Mouse (Mus musculus) spleen, embryonic (tissue): ENCODE results near the gene Efemp2.

ENCODE experiments used
- CTCF ChIA-PET: fragments of 350-600 bp; sonication (Branson Sonifier 250); formaldehyde crosslinking; loops from one replicate; lab custom pipeline; 2022; lab: Charles Lee

Efemp2 gene

DNA sequence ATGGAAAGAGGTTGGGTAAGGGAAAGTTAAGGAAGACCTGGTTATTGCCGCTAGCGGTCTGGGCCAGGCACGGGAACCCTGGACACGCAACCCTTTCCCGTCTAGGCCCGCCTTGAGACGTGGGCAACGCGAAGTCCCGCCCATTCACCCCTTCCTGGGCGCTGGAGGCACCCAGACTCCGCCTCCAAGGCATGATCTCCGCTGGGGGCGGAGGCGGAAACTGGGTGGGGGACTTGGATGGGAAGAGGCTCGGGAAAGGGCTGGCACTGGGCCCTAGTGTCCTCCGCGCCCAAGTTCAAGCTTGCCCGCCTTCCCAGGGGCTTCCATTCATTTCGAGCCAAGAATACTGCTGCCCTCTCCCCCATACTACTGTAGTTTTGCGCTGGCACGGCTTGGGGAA, at the start of gene Efemp2:
Efemp2 (plus strand) TSS at position 235 of the 400 bp plus-strand sequence.
- CTCF ChIA-PET = interaction anchor here (1.6 kb wide), 1 partner anchor 14 kb away, joined by 4 read pairs; the partner anchor contains the start of gene Mus81

DNA sequence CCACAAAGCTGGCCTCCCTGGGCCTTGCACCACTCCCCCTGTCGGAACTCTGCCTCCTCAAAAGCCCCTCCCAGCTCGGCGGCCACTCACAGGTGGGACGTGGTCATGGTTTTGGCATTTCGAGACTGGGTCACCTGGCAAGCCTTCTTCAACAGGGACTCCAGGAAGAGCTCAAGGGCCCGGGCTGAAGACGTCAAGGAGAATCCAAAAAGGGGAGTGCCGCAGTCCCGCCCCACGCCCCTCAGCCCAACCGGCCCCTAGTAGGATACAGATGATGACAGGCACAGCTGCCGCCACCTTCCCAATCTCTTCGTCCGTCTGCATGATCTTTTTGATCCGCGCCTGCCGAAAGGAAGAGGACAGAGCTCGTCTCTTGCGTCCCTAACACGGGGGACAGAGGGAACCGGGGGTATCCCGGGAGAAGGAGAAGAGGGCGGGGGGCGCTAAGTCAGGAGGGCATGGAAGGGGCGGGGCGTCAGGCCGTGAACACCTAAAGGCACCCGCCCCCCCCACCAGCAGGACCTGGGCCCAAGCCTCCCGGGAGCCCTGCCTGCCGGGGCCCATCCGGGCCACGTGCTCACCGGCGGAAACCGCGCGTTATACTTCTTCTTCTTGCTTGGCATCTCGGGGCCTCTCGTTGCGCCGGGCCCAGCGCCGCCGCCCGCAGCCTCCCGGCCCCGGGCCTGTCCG, 49.5 kb upstream of the Efemp2 start:
- CTCF ChIA-PET = interaction anchor here (0.6 to 1.3 kb wide), 3 partner anchors 17 to 27 kb away, joined by 3 to 6 read pairs (median 5); no protein-coding TSS in a partner anchor

DNA sequence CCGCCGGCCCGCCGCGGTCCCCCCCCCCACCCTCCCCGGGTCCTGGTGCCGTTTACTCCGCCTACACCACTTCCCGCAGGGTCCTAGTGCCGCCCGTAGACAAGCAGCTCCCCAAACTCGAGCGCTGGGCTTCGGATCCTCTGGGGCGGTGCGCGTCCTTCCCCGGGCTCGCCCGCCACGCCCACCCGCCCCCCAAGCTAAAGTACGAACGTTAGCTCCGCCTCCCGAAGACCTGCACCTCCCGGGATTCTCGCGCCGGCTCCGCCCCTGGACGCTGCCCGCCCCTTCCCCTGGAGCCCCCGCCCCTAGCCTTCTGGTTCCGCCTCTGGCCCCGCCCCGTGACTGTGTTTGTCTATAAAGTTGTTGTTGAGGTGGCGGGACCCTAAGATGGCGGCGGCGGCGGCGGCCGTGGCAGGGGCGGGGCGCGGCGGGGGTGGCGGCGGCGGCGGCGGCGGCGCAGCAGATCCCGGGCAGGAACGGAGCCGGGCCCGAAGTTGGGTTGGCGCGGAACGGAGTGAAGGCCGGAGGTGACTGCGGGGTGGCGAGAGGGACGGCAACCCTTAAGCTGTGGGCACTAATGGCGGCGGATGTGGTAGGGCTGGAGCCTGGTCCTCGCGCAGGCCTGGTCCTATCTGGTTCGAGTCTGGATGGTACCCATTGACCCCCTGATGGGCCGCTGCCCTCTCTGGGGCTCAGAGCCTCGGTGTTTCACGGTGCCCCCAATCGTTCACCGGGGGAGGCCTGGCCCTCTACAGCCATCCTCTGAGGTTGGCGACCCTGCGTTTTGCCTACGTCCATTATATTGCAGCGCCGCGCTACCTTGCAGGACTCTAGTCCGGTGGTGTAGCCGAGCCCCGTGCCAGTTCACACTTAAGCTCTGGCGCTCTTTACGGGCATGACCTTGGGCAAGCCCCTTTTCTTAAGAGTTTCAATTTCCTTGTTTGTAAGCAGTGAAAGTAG, 48.7 kb upstream of the Efemp2 start, which contains the start of the genes Drap1 and AI837181:
Drap1 (minus strand) TSS at position 198 of the 960 bp plus-strand sequence.
AI837181 (plus strand) TSS at position 363 of the 960 bp plus-strand sequence.
- CTCF ChIA-PET = interaction anchor here (0.5 to 1.3 kb wide), 3 partner anchors 18 to 83 kb away, joined by 3 to 5 read pairs (median 4); no protein-coding TSS in a partner anchor

DNA sequence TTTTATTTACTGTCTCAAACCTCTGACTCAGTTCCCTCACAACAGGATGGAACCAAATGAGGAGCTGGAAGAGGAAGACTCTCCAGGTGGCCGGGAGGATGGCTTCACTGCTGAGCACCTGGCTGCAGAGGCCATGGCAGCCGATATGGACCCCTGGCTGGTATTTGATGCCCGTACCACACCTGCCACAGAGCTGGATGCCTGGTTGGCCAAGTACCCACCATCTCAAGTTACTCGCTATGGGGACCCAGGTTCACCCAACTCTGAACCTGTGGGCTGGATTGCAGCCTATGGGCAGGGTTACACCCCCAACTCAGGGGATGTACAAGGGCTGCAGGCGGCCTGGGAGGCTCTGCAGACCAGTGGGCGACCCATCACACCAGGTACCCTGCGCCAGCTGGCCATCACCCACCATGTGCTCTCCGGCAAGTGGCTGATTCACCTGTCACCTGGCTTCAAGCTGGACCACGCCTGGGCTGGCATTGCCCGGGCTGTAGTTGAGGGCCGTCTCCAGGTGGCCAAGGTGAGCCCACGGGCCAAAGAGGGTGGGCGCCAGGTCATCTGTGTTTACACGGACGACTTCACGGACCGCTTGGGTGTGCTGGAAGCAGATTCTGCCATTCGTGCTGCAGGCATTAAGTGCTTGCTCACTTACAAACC, 47.7 kb upstream of the Efemp2 start:
- CTCF ChIA-PET = no interaction called here

DNA sequence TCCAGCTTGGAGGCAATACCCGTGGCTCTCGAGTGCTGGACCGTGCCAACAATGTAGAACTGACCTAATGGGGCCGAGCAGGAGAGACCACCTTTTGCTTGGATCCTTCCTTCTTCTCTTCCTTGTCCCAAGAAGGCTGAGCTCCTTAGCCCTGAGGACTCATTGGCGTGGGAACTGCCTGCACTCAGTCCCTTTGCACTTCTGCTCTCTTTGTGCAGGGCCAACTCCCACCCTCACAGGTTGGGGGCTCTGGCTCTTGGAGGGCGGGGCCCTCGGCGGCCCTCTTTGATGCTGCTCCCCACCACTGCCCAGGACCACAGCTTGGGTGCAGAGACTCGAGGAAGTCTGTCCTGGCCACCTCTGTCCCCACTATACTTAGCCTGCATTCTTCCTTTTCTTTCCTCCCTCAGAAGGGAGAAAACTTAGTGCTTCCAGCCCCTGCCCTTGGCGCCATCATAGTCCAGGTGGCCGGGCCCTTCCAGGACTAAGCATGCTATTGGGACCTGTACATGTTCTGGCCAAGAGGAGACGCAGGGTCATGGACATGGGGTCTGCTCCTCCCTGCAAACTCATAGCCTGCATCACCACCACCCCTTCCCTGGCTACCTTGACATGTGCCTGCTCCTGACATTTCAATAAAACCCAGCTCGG, 47.0 kb upstream of the Efemp2 start:
- CTCF ChIA-PET = interaction anchor here (0.6 kb wide), 1 partner anchor 318 kb away, joined by 3 read pairs; no protein-coding TSS in a partner anchor

DNA sequence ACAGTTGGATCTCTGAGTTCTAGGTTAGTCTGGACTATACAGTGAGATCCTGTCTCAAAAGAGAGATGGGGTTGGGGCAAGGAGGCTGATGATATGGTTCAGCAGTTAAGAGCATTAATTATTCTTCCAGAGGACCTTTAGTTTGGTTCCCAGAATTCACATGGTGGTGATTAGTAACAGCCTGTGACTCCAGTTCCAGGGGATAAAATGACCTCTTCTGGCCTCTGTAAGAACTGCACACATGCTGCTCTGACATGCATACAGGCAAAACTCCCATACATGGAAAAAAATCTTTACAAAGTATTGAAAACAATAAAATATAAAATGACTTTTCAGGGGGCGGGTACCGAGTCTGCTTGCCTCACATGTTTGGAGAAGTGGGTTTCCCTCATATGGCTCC, 45.7 kb upstream of the Efemp2 start:
- CTCF ChIA-PET = interaction anchor here (0.7 kb wide), 1 partner anchor 549 kb away, joined by 8 read pairs; no protein-coding TSS in a partner anchor

DNA sequence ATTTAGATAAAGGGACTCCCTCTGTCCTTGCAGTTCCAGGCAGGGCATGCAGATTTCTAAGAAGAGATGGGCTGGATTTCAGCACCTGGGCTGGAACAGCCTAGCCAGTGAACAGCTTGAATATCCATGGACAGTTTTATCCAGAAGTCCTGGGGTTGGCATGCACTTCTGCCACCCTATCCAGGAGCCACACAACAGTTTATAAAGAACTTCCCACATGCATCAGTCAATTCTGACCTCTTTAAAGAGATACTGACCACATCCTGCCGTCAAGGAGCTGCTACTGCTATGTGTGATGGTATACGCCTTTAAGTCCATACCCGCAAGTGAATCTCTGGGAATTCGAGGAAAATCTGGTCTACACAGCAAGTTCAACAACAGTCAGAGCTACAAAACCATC, 44.5 kb upstream of the Efemp2 start:
- CTCF ChIA-PET = interaction anchor here (0.7 to 1.2 kb wide), 3 partner anchors 13 to 22 kb away, joined by 3 to 5 read pairs (median 4); no protein-coding TSS in a partner anchor

DNA sequence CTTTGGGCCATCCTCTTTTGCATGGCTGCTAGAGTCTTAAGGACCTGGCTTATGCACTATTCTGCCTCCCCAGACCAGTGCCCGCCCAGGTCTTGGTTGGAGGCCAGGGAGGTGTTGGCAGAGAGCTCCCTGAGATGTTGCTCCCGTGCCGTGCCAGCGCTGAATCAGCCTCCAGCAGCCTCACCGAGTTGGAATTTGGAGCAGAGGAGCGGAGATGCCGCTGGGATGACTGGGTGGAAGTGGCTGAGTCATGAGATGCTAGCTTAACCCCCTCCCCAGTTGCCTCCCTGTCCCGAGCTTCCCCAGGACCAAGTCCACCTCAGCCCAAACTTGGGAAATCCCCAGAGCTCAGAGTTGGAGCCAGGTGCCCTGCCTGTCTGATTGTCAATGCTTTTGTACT, 43.9 kb upstream of the Efemp2 start:
- CTCF ChIA-PET = interaction anchor here (0.7 to 1.2 kb wide), 3 partner anchors 12 to 23 kb away, joined by 3 to 5 read pairs (median 4); no protein-coding TSS in a partner anchor

DNA sequence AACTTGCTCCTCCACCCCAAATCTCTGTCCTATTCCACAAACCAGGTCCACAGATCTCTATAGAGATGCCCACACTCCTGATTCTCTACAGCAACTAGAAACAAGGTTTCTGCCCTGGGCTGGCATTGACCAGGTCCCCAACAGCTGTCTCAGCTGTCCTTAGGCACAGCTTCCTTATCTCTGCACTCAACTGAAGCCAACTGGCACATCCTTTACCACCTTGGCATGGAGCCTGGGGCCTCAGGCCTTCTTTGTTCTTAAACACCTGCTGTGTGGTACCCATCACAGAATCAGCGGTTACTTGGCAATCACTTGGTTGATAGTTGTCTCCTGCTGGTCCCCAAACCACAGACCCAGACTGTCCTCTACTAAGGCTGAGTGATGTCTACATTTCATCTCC, 43.3 kb upstream of the Efemp2 start:
- CTCF ChIA-PET = interaction anchor here (1.2 kb wide), 1 partner anchor 23 kb away, joined by 4 read pairs; no protein-coding TSS in a partner anchor

DNA sequence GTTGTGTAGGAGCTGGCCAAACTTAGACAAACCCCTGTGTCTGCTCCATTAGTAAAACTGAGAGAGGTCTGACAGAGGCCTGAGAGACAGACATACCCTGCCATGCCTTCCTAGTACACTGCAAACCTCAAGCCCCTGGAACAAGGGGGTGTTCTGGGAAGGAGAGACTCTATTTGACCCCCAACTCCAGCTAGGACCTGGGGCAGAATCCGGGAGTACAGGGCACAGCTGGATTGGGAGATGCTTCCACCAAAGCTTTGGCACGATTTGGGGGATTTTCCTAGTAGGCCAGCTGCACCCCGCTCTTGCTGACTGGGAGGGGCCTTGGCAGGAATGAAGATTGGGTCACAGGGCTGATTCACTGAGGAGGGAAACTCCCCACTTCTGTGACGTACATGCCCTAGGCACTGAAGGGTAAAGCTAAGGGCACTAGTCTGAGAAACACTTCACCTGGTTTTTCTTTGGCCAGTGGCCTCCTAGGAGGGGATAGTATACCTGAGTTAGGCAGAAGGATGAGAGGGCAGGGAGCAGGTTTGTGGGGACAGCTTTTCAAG, 41.8 kb upstream of the Efemp2 start:
- CTCF ChIA-PET = interaction anchor here (2.5 kb wide), 1 partner anchor 56 kb away, joined by 9 read pairs; the partner anchor contains the start of gene Mus81

DNA sequence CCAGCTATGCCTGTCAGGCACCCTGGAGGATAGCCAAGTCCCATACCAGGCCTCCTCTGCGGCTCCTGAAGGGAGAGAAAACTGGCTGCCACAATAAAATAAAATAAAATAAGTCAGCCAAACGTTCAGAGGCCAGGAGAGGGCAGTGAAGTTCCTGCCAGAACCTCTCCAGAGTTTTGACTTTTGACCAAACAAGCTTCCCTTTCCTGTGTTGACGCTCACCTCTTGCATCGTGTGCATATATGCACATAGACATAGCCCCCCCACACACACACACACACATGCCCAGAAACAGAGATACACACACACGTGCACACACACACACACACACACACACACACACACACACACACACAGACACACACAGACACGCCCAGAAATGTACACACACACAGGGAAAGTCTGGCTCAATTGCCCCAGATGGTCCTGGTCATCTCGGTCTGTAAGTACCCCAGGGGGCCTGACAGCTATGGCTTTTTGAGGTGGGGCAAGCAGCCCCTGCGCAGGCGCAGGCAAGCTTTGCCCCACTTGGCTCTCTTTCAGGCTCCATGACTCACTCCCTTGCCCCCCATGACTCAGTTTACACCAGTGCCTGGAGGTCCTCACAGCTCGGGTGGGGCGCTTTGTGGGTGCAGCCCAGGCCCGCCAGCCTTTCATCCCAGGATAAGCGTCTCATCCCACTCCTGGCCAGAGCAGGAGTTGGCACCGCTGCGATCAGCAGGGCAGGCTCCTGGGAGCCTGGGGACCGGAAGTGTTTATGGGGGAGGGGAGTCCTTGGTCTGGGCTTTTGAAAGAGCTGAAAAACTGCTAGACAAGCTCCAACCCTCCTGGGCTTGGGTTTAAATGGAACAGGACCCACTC, 40.5 kb upstream of the Efemp2 start:
- CTCF ChIA-PET = interaction anchor here (1.0 to 2.5 kb wide), 3 partner anchors 31 to 62 kb away, joined by 3 to 9 read pairs (median 4); partner anchors contain the start of gene Mus81

DNA sequence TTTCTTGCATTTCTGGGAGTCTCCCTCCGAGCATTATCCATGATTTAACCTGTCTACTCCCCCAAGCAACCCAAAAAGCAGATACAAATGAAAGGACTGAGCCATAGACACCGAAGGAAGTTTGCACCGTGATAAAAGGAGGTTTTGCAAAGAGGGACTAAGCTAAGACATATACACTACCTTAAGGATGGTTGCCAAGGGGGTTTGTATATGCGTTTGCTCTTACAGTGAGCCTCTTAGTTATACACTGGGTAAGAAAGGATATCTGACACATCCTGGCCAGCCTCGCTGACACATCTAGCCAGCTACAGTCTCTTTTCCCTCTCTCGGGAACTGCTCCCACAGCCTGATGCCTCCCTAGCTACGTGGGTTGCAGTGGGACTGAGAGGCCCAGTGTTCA, 39.8 kb upstream of the Efemp2 start:
- CTCF ChIA-PET = interaction anchor here (0.7 to 2.5 kb wide), 2 partner anchors 23 to 54 kb away, joined by 3 to 9 read pairs; partner anchors contain the start of gene Mus81

DNA sequence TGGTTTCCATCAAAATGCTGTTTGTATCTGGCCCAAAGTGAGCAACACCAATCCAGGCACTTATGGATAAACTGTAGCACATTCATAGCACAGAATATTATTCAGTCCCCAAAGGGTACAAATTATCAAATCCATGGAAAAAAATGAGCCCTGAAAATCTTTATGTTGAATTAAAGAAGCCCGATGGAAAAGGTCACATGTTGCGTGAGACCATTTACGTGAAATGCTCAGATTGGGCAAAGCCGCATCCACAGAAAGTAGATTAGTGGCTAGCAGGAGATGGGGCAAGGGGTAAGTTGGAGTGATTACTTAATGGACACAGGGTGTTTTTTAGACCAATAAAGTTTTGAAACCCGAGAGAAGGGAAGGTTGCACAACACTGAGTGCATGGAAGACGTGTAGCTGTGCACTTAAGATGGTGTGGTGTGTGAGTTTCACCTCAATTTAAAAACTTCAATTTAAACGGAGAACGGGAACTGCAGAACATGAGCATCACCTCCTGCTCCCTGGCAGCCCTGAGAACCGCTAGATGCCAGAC, 29.3 kb upstream of the Efemp2 start:
- CTCF ChIA-PET = interaction anchor here (0.6 kb wide), 1 partner anchor 517 kb away, joined by 7 read pairs; no protein-coding TSS in a partner anchor

DNA sequence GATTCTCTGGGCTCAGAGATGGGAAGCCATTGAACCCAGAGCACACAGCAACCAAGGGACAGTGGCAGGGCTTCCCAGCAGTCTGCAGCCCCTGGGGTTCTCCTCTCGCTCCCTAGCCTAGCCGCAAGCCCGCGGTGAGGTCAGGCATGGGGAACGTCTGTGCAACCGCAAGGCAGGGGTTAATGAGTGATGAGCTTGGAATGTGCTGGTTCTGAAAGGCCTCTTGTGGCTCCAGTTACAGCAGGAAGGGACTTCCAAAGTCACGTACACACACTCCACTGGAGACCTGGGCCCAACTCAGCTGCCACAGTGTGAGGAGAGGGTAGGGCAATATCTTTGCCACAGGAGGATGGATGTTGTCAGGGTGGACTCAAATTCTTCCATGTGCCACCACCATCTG, 28.8 kb upstream of the Efemp2 start:
- CTCF ChIA-PET = interaction anchor here (0.6 kb wide), 1 partner anchor 516 kb away, joined by 7 read pairs; no protein-coding TSS in a partner anchor

DNA sequence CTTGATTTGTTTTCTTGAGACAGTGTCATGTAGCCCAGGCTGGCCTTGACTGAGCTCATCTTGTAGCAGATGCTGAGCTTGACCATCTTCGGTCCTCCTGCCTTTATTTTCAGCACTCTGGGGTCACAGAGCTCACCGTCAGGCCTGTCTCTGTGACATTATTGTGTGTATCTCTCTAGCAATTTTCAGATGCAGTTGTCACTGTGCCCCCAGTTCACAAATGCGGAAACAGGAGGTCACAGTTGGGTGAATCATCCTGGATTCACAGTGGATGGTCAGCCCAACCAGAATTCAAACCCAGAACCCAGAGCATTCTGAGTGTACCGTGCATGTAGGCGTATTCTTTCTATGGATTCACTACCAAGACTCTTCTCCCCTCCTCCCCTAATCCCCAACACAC, 28.0 kb upstream of the Efemp2 start:
- CTCF ChIA-PET = no interaction called here

DNA sequence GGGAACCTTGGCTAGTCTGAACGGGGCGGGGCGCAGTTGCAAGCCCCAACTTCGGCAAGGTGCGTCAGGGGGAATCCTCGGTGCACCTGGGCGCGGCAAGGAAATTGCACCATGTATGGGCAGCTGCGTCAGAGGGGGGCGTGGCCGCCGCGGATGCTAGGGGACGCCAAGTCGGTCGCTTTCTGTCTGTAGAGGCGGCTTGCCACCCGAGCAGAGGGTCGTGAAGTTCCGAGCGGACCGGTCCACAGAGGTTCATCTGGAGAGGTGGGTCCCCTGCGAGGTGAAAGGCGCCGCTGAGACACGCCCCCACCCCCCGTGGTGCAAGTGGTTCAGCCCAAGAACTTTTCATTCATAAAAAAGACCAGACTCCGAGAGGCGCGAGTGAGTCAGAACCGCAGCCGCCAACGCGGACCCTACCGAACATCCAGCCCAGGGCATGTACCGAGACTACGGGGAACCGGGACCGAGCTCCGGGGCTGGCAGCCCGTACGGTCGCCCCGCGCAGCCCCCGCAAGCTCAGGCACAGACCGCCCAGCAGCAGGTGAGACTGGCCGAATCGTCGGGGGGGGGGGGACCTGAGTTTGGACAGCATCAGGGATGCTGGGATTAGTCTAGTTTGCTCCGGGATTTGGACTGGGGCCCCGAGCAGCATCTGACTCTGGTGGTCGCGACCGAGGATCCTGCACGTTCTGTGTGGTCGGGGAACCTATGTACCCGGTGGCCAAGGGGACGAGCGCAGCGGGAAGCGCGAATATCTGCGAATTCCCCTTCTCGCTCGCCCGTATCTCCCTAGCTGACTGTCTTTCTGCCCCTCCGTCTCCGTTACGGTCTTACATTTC, 26.0 kb upstream of the Efemp2 start, which contains the start of gene Fosl1:
Fosl1 (plus strand) TSS at position 33 of the 839 bp plus-strand sequence.
- CTCF ChIA-PET = interaction anchor here (0.6 to 1.0 kb wide), 4 partner anchors 24 to 306 kb away, joined by 4 to 6 read pairs (median 5); no protein-coding TSS in a partner anchor
